Mouse (Mus musculus) inflammation-experienced regulatory T-cells, adult 16 weeks (primary cell): ENCODE data around the gene Ces1b. TPM values are rescaled to one million over a fixed set of nuclear protein-coding genes. Genes with fewer than 3 reads are reported as not detected.

Experiments used
- polyA plus RNA-seq: library from polyadenylated mRNA; unstranded; fragments of 100-300 nt; shearing (Covaris generic); gene quantifications from one replicate; pipeline ENCODE4 v1.2.1, GENCODE M21; 2017

The Ces1b gene
- not detected for polyA plus RNA-seq

DNA sequence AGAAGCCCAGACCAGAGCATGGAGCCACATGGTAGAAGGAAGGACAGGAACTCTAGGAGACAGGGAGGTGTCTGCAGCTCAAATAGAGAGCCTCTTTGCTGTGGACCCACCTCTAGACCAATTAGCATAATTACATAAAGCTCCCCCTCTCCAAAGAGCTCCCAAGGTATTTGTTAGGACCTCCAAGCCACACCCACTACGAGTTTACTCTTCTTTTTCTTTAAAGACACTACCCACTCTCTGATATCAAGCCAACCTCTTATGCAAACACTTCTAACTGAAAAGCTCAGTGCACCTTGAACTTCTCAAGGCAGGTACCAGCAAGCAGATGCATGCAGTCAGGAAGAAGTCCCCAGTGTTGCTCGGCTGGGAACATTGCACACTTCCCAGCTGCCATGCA is at the start of gene Ces1b:
Ces1b (minus strand) TSS at position 131 of the 400 bp plus-strand sequence.

DNA sequence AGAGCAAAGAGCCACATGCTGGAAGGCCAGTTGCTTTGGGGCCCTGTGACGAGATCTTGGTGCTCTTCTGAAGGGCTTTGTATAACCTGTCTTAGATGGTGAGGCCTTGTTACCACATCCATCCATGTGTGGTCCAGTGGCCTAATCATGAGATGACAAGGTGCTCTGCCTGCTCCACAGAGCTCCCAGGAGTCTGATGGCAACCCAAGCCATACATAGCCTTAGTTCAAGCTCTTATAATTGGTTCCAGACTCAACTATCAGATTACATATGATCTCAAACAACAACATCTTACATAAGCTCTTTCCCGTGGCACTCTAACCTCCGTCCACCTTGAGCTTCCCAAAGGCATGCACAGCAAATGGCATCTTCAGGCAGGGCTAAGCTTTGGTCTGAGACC is 31.7 kb downstream of the Ces1b start, which contains the start of gene Ces1a:
Ces1a (minus strand) TSS at position 101 of the 400 bp plus-strand sequence.

Other genes with a start within 250 kb of the Ces1b start
- 1.5 TPM for gene Lpcat2, start 224.7 kb downstream of the Ces1b start, polyA plus RNA-seq
- gene Capns2, start 178.6 kb downstream of the Ces1b start, polyA plus RNA-seq: not detected
- gene Slc6a2, start 119.9 kb downstream of the Ces1b start, polyA plus RNA-seq: not detected
- gene Ces1a, start 31.8 kb downstream of the Ces1b start, polyA plus RNA-seq: not detected
- gene Ces1c, start 51.3 kb upstream of the Ces1b start, polyA plus RNA-seq: not detected
- gene Ces1d, start 117.8 kb upstream of the Ces1b start, polyA plus RNA-seq: not detected
- gene Ces1e, start 149.6 kb upstream of the Ces1b start, polyA plus RNA-seq: not detected
- gene Ces1f, start 199.7 kb upstream of the Ces1b start, polyA plus RNA-seq: not detected